Mouse (Mus musculus): ENCODE measurements at regions not wholly inside any gene's neighbourhood (a gene's known extent, or its start where the extent isn't known, plus 50 kb on each side); places are given as distances from the start of the nearest gene placed in this dataset.
A peak's percentile ranks its signal among the peaks of the same experiment; 100 is the strongest.

DNA sequence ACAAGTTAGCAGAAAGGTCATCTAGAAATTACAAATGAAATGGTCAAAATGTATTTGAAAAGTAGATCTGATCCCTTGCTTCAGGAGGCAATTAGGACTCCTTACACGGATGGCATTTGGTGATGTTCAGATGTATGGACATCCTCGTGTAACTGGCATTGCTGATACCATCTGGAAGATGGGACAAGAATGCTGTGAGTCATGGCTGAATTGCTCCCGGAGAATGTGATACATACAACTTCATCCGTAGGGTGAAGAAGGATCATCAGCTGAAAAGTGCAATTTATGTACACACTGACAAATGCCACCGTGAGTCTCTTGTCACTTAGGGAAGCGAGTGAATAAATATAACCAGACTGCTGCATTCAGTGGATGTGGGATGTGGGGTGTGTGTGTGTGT, 293.7 kb upstream of the Tank start:
- Histone ChIP-seq H3K27me3 (replicated peaks; ENCODE audit: control insufficient read depth, insufficient read depth, low read length) (no peaks in the 10 kb centered on the region), H3K4me2 (ENCODE audit: low read depth, low read length) (no peak overlapping the region), H3K4me3 (ENCODE audit: low read length) (no peak overlapping the region), H3K27ac (ENCODE audit: low read length) (no peak overlapping the region), H3K9ac (ENCODE audit: low read depth, low read length) (no peak overlapping the region), H3K4me1 (ENCODE audit: control insufficient read depth, insufficient read depth, low read length) (peaks cover 4% of the 10 kb centered on the region; the same call in 1 of the 2 replicates), H3K36me3 (ENCODE audit: control insufficient read depth, insufficient read depth, low read length) (no peaks in the 10 kb centered on the region), H3K9me3 (ENCODE audit: control insufficient read depth, low read length) (no peaks in the 10 kb centered on the region)
- WGBS: 67% methylated on average over 6 of the region's 6 CpGs
- ATAC-seq: no peak

DNA sequence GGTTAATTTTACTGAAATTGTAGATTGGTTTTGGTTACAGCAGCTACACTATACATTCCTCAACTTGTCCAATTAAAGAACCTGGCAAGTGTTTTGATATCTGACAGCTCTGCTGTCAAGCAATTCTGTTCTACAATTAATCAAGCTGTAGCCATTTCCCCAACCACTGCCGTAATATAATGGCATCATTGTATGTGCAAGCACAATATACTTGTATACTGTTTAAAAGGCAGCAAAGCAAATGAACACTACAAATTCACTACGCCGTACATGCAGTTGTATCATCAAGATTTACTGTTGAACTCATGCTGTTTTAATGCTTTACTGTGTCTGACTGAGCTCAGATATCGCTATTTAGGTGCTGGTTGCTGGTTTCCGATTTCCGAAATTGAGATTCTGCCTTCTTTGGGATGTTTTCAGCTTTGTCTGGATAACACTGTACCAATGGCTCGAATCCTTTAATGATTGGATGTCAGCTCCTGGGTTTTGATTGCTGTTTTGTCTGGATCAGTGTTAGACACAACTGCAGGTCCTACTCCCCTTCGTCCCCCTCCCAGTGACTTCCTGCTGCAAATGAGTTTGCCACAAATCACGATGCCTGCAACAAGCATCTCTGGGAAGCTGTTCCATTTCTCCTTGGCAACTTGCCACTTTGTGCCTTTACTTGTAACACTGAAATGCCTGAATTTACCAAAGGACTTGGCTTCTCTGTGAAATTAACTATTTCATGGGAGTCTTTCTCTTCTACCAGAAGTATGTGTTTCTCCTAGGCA, 294.4 kb upstream of the Tank start:
- Histone ChIP-seq H3K27ac (ENCODE audit: low read length) (no peak overlapping the region), H3K4me1 (ENCODE audit: control insufficient read depth, insufficient read depth, low read length) (peaks cover 4% of the 10 kb centered on the region; the same call in 1 of the 2 replicates), H3K36me3 (ENCODE audit: control insufficient read depth, insufficient read depth, low read length) (no peaks in the 10 kb centered on the region), H3K9me3 (ENCODE audit: control insufficient read depth, low read length) (no peaks in the 10 kb centered on the region), H3K27me3 (replicated peaks; ENCODE audit: control insufficient read depth, insufficient read depth, low read length) (no peaks in the 10 kb centered on the region), H3K4me3 (ENCODE audit: low read length) (no peak overlapping the region), H3K4me2 (ENCODE audit: low read depth, low read length) (no peak overlapping the region), H3K9ac (ENCODE audit: low read depth, low read length) (no peak overlapping the region)
- WGBS: 59% methylated on average over 9 of the region's 9 CpGs
- no peak for ATAC-seq

DNA sequence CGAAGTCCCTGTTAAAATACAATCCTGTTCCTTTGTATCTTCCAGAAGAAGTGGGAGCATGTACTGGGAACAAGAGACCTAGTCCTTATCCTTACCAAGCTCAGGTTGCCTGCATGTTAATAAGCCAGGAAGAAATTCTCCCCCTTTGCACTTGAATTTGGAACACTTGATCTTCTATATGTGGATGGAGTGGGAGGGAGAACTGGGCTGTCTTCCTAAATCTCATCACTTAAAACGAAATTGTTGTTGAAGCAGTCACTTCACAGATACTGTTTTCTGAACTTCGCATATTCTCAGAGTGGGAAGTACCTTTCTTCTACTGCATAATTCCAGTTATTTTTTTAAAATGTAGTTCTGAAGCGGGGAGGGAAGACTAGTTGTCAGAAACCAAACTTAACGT, 305.7 kb upstream of the Tank start:
- Histone ChIP-seq H3K4me2 (ENCODE audit: low read depth, low read length) (no peak overlapping the region), H3K36me3 (ENCODE audit: control insufficient read depth, insufficient read depth, low read length) (no peaks in the 10 kb centered on the region), H3K9me3 (ENCODE audit: control insufficient read depth, low read length) (no peaks in the 10 kb centered on the region), H3K4me1 (ENCODE audit: control insufficient read depth, insufficient read depth, low read length) (no peaks in the 10 kb centered on the region), H3K27me3 (replicated peaks; ENCODE audit: control insufficient read depth, insufficient read depth, low read length) (no peaks in the 10 kb centered on the region), H3K27ac (ENCODE audit: low read length) (no peak overlapping the region), H3K4me3 (ENCODE audit: low read length) (no peak overlapping the region), H3K9ac (ENCODE audit: low read depth, low read length) (no peak overlapping the region)
- 83% methylated on average over 5 of the region's 5 CpGs for WGBS
- no peak for ATAC-seq

DNA sequence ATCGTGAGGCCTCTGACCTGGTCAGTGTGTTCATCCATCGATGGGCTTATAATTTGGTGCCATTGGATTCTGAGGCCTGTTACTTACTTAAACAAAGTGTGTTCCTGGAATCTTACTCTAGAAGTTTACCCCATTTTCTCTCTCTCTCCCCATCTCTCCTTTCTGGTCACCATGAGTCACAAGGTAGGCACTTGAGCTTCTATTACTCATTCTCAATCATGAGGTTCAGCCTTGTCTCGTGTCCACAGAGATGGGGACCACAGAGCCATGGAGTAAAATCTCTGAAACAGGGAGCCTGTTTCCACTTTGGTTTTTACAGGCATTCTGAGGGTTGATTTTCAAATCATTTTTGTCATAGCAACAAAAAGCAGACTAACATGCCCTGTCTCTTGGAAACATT, 304.7 kb upstream of the Rbms1 start:
- no peak for ATAC-seq
- H3K9me3 ChIP-seq (ENCODE audit: control insufficient read depth, low read length): no peaks in the 10 kb centered on the region
- H3K4me2 ChIP-seq (ENCODE audit: low read depth, low read length): no peak overlapping the region
- H3K27me3 ChIP-seq (replicated peaks; ENCODE audit: control insufficient read depth, insufficient read depth, low read length): no peaks in the 10 kb centered on the region
- H3K27ac ChIP-seq (ENCODE audit: low read length): no peak overlapping the region
- H3K36me3 ChIP-seq (ENCODE audit: control insufficient read depth, insufficient read depth, low read length): no peaks in the 10 kb centered on the region
- H3K4me3 ChIP-seq (ENCODE audit: low read length): no peak overlapping the region
- H3K4me1 ChIP-seq (ENCODE audit: control insufficient read depth, insufficient read depth, low read length): no peaks in the 10 kb centered on the region
- 86% methylated on average over 3 of the region's 3 CpGs for WGBS
- no peak overlapping the region for H3K9ac ChIP-seq (ENCODE audit: low read depth, low read length)

DNA sequence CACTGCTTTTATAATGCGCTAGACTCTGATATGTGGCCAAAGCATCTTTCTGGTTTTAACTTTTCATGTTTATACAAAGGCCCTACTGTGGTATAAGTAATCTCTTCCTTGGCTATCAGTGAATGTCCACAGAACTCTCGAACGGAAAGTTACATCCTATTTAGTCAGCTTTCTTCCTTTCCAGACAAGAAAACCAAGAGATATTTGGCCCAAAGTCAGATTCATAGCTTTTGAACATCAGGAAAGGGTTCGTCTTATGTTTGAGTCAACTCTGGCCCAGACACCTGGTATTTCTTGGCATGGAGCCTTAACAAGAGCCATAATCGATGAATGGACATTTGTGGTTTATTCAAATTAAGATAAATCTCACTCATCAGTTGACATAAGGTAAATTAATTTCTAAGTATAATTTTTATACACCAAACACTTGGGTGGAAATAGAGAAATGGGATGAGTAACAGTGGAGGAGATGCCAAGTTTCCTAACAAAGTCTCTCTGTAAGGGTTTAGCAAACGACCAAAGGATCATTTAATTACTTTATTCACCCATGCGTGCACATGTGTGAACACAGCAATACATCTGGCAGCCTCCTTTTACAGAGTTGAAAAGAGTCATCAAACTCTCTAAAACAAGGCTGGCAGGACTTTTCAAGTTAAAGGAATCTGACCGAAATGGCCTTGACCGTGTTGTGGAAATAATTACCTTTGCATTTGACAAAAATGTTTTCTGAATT, 287.2 kb upstream of the Rbms1 start:
- Histone ChIP-seq H3K36me3 (ENCODE audit: control insufficient read depth, insufficient read depth, low read length) (no peaks in the 10 kb centered on the region), H3K4me1 (ENCODE audit: control insufficient read depth, insufficient read depth, low read length) (peaks cover 2% of the 10 kb centered on the region; the same call in 1 of the 2 replicates), H3K9ac (ENCODE audit: low read depth, low read length) (no peak overlapping the region), H3K27me3 (replicated peaks; ENCODE audit: control insufficient read depth, insufficient read depth, low read length) (no peaks in the 10 kb centered on the region), H3K27ac (ENCODE audit: low read length) (no peak overlapping the region), H3K4me2 (ENCODE audit: low read depth, low read length) (no peak overlapping the region), H3K4me3 (ENCODE audit: low read length) (no peak overlapping the region), H3K9me3 (ENCODE audit: control insufficient read depth, low read length) (no peaks in the 10 kb centered on the region)
- ATAC-seq: no peak
- 63% methylated on average over 9 of the region's 9 CpGs for WGBS

DNA sequence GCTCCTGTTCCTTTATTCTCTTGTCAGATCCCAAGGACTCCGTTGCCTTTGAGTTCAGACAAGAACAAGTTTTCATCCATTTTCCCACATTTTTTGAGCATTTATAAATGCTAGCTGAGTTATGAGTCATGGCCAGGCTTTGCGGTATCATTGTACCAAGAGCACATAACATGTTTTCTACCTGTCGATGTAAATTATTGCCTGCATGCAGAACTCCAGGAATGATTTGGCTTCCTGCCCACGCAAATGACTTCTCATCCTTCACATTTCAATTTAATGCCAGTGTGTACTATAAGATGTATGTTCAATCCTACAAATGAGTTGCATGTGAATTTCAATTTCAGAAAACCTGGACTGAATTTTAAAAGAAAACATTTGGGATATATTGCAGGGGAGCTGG, 285.0 kb upstream of the Rbms1 start:
- H3K4me1 ChIP-seq (ENCODE audit: control insufficient read depth, insufficient read depth, low read length): peaks cover 2% of the 10 kb centered on the region; the same call in 1 of the 2 replicates
- no peak overlapping the region for H3K4me2 ChIP-seq (ENCODE audit: low read depth, low read length)
- ATAC-seq: no peak
- H3K27ac ChIP-seq (ENCODE audit: low read length): no peak overlapping the region
- no peaks in the 10 kb centered on the region for H3K27me3 ChIP-seq (replicated peaks; ENCODE audit: control insufficient read depth, insufficient read depth, low read length)
- no peaks in the 10 kb centered on the region for H3K36me3 ChIP-seq (ENCODE audit: control insufficient read depth, insufficient read depth, low read length)
- H3K9ac ChIP-seq (ENCODE audit: low read depth, low read length): no peak overlapping the region
- 76% methylated on average over 4 of the region's 4 CpGs for WGBS
- no peak overlapping the region for H3K4me3 ChIP-seq (ENCODE audit: low read length)
- H3K9me3 ChIP-seq (ENCODE audit: control insufficient read depth, low read length): no peaks in the 10 kb centered on the region

DNA sequence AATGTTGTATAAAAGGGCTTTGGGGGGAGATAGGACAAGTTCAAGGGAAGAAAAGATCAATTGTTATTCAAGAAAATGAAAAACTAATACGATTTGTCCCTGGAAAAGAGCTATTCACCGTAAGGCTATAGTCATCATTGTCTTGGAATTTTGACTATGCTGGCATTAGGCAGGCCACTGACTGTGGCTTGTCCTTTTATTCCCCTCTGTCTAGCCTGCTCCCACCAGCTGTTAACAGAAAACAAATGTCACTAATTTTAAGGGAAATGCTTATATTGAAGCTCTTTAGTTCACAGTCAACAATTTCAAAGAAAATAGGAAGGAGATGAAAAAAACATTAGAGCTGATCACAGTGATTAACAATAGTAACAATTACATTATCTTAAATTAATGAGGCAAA, 284.3 kb upstream of the Rbms1 start:
- H3K4me1 ChIP-seq (ENCODE audit: control insufficient read depth, insufficient read depth, low read length): peaks cover 2% of the 10 kb centered on the region; the same call in 1 of the 2 replicates
- H3K36me3 ChIP-seq (ENCODE audit: control insufficient read depth, insufficient read depth, low read length): no peaks in the 10 kb centered on the region
- H3K4me3 ChIP-seq (ENCODE audit: low read length): no peak overlapping the region
- no peaks in the 10 kb centered on the region for H3K27me3 ChIP-seq (replicated peaks; ENCODE audit: control insufficient read depth, insufficient read depth, low read length)
- no peak overlapping the region for H3K4me2 ChIP-seq (ENCODE audit: low read depth, low read length)
- ATAC-seq: no peak
- no peaks in the 10 kb centered on the region for H3K9me3 ChIP-seq (ENCODE audit: control insufficient read depth, low read length)
- no peak overlapping the region for H3K27ac ChIP-seq (ENCODE audit: low read length)
- WGBS: 56% methylated on average over 2 of the region's 2 CpGs
- H3K9ac ChIP-seq (ENCODE audit: low read depth, low read length): no peak overlapping the region

DNA sequence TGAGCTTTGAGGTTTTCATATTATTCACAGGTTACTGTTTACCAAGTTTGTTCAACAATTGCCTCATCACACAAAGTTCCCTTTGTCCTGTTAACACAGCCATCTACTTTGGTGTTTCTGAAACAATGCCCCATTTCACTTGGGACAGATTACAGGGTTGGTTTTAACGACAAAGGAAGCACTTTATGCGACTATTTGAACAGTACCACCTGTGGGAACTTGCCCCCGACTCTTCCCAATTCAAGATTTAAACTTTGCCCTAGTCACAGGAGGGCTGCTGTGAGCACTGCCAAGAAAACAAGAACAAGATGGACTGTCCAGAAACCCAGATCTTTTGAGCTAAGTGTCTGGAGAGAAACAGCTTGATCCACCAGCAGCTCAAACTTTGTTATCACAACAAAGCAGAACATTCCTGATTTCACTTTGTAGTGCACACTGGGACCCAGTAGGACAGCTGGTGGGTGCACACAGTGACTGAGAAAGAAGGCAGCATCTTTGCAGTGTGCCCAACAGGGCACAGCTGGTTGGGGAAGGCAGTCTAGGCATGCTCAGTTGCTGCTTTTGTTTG, 283.8 kb upstream of the Rbms1 start:
- Histone ChIP-seq H3K9me3 (ENCODE audit: control insufficient read depth, low read length) (no peaks in the 10 kb centered on the region), H3K27me3 (replicated peaks; ENCODE audit: control insufficient read depth, insufficient read depth, low read length) (no peaks in the 10 kb centered on the region), H3K9ac (ENCODE audit: low read depth, low read length) (no peak overlapping the region), H3K4me1 (ENCODE audit: control insufficient read depth, insufficient read depth, low read length) (peaks cover 2% of the 10 kb centered on the region; the same call in 1 of the 2 replicates), H3K4me3 (ENCODE audit: low read length) (no peak overlapping the region), H3K36me3 (ENCODE audit: control insufficient read depth, insufficient read depth, low read length) (no peaks in the 10 kb centered on the region), H3K27ac (ENCODE audit: low read length) (no peak overlapping the region), H3K4me2 (ENCODE audit: low read depth, low read length) (no peak overlapping the region)
- no peak; the same call in 1 of the 2 replicates for ATAC-seq
- 13% methylated on average over 3 of the region's 3 CpGs for WGBS

DNA sequence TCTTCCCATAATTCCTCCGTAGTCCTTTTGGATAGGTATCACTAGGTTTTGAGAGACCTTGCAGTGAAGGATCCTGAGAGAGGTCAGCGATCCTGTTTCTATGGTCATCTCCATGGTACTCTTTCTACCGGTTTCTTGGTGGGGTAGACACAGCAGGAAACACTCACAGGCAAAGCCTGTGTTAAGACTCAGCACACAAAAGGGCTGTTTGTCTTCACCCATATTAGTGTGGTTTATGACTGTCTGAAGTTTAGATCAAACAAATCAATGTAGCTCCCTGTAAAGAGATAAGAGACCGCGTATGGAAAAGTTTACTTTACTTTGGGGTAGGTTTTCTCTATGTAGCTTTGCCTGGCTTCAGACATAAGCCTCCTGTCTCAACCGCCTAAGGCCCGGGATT, 282.5 kb upstream of the Rbms1 start:
- H3K4me3 ChIP-seq (ENCODE audit: low read length): no peak overlapping the region
- no peak overlapping the region for H3K27ac ChIP-seq (ENCODE audit: low read length)
- no peak overlapping the region for H3K9ac ChIP-seq (ENCODE audit: low read depth, low read length)
- no peaks in the 10 kb centered on the region for H3K9me3 ChIP-seq (ENCODE audit: control insufficient read depth, low read length)
- peaks cover 2% of the 10 kb centered on the region; the same call in 1 of the 2 replicates for H3K4me1 ChIP-seq (ENCODE audit: control insufficient read depth, insufficient read depth, low read length)
- no peaks in the 10 kb centered on the region for H3K27me3 ChIP-seq (replicated peaks; ENCODE audit: control insufficient read depth, insufficient read depth, low read length)
- no peaks in the 10 kb centered on the region for H3K36me3 ChIP-seq (ENCODE audit: control insufficient read depth, insufficient read depth, low read length)
- 0 out of 2 replicates have a peak, but pooled peaks have one; percentile 42 for ATAC-seq
- no peak overlapping the region for H3K4me2 ChIP-seq (ENCODE audit: low read depth, low read length)
- WGBS: 49% methylated on average over 7 of the region's 7 CpGs
